Mouse (Mus musculus) T-cell, adult 66 days (primary cell): ENCODE data around the gene Dixdc1. TPM values are rescaled to one million over a fixed set of nuclear protein-coding genes. Genes with fewer than 3 reads are reported as not detected.

Experiments used
- total RNA-seq, 2 experiments: library from RNA; stranded (reverse); gene quantifications; 3 replicates in 1 of 2; 4 replicates in 1 of 2; pipeline ENCODE4 v1.2.4; 2023

Gene Dixdc1
- total RNA-seq: not detected

DNA sequence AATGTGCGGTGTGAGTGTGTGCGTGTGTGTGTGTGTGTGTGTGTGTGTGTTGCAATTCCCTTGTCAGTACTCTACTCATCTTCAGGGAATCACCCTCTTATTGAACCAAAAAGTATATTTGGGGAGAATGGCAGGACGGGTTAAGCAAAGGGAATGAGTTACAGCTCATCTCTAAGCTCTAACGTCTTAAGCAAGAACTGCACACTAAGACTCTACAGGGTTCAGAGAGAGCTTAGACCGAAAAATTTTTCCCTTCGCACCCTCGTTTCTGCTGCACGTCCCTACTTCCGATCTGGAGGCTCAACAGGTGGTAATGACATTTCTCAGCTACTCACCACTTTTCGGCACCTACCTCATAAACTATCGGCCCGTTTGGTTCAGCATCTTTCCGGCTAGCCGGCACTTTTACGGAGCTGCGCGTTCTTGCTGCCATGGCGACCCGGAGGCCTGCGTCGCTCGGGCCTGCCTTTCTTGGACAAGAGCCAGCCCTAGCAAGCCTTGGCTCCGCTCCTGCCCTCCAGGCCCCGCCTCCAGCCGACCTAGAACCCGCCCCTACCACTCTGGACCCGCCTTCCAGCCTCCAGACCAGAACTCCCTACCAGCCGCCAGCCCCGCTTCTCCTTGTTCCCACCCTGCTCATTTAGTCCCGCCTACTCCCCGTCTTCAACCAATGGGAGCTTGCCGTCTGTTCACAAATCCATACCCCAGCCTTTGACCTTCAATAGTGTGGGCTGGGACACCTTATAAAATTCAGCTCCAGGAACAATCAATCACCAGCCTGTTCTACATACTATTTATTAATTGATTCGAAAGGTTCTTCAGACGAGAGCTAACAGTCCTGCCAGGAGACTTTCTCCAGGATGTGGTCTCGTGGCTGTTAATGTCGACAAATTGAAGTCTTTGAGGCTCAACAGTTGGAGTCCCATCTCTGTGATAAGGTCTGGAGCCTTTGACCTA lies at the start of gene Dixdc1:
Gene Dixdc1 (minus strand): TSS at position 604 of the 957 bp plus-strand sequence.

DNA sequence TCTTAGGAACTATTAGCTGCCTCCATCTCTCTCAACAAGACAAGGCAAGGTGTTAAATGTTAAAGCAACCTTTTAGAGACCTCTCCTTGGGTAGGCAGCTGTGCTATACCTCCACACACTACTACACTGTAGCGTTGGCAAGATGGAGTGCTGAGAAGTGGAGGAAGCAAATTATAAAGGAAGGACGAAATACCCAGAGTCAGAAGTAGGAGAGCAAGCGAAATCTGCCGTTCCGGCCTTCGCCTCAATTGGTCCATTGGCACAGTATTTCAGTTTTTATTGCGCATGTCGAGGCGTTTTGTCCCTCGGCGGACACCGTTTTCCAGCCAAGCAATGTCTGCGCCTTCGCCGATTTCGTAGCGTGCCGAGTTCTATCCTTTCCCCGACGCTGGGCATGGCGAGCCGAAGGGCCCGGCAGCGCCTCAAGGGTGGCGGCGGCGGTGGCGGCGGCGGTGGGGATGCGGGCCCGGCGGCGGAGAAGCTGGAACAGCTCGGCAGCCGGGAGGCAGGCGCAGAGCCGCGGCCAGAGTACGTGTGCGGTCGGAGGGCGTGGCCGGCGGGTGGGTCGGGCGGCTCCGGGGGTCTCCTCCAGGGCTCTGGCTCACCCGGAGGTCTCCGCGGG lies 35.8 kb upstream of the Dixdc1 start, which contains the start of the genes Alg9 and 1110032A03Rik:
Gene Alg9 (plus strand): TSS at position 29 of the 622 bp plus-strand sequence.
Gene 1110032A03Rik (minus strand): TSS at position 530 of the 622 bp plus-strand sequence.

GRCm38 (mm10) chr9:50768107-50769002 lies 29.0 kb upstream of the Dixdc1 start, which contains the start of gene Fdxacb1:
Gene Fdxacb1 (plus strand): TSS chr9:50768236.

GRCm38 (mm10) chr9:50752054-50752602 lies 12.8 kb upstream of the Dixdc1 start, which contains the start of gene Hspb2:
Gene Hspb2 (minus strand): TSS chr9:50752354.

DNA sequence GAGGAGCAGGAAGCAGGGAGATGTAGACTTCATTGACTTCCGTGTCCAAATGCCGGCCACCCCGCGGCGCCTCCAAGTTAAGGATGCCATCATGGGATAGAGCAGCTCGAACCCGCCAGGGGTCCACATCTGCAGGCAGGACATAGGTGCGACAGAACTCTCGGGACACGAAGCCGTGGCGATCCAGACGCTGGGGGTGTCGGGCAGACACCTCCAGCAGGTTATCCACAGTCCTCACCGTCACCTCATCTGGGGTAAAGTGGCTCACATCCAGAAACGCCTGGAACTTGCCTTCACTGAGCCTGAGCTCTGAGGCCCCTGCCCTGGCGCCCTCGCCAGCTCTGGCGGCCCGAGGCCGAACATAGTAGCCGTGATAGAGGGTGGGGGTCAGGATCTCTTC lies 12.0 kb upstream of the Dixdc1 start, which contains the start of gene Cryab:
Gene Cryab (plus strand): TSS at position 3 of the 400 bp plus-strand sequence.

DNA sequence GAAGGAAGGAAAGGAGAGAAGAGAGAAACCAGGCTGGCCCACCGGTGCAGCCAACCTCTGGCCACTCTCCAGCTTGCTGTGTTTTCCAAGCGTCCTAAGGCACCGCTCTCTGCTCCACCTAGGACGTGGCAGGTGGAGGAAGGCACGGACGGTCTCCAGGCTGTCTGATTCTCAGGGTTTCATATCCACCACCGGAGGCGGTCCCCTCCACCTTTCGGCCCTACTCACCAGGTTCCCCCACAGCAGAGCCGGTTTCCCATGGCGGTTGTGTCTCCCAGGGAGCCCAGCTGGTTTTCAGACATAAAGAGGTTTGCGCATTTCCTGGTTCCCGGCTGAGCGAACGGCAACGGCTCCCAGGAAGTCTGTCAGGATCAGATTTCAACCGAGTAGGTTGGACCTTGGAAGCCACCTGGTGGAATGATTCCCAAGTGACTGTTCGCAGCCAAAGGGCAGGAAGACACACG lies 6.9 kb upstream of the Dixdc1 start, which contains the start of gene 2310030G06Rik:
Gene 2310030G06Rik (minus strand): TSS at position 323 of the 464 bp plus-strand sequence.

DNA sequence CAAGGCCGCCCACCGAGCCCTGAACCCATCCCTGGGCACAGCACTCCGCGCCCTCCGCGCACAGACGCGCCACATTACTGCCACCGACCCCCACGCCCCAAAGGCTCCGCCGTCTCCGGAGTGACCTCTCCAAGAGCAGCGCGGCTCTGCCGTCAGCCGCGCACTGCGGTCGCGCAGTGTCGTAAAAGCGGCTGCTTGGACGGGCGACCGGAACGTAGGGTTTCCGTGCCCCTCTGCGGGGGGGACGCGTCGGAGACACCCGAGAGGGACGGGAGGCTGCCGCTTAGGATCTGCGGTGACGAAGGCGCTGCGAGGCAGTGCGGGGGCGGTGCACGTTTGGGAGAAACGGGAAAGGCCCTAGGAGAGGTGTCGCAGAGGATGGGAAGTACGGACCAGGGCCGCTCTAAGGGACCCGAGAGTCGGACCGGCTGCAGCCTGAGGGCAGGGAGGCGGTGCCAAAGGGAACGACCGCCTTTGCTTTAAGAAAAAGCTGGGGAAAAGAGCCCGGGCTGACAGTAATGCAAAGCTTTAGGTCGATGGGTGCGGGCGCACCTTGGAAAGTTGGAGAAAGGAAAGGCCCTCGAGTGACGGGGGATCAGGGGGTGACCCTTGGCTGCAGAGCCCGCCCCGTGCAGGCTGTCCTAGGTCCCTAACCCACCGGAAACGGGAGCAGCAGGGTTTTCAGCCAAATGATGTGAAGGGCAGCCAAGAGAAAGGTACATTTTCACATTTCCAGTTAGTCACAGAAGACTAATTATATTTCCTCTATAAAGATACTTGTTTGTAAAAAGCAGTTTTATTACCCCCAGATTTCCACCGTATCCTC lies 79.7 kb downstream of the Dixdc1 start, which contains the start of gene Dlat:
Gene Dlat (minus strand): TSS at position 389 of the 826 bp plus-strand sequence.

GRCm38 (mm10) chr9:50616766-50617603 lies 122.3 kb downstream of the Dixdc1 start, which contains the start of the genes Pih1d2 and Nkapd1:
Gene Pih1d2 (plus strand): TSS chr9:50617321.
Gene Nkapd1 (minus strand): TSS chr9:50617464.

Other genes starting within 250 kb of the Dixdc1 start
- not detected for gene Plet1, start 245.0 kb downstream of the Dixdc1 start, total RNA-seq
- 10 to 100 TPM; 44.3 to 47.3 TPM for gene Pts, start 210.8 kb downstream of the Dixdc1 start, total RNA-seq
- gene Il18, start 184.7 kb downstream of the Dixdc1 start, total RNA-seq: 1 to 10 TPM; 1.8 to 2.5 TPM
- not detected for gene Bco2, start 184.3 kb downstream of the Dixdc1 start, total RNA-seq
- gene Tex12, start 178.2 kb downstream of the Dixdc1 start, total RNA-seq: not detected
- 10 to 100 TPM; 58.0 to 63.2 TPM for gene Sdhd, start 135.7 kb downstream of the Dixdc1 start, total RNA-seq
- 10 to 100 TPM; 37.2 to 49.8 TPM for gene Timm8b, start 135.6 kb downstream of the Dixdc1 start, total RNA-seq
- gene Pih1d2, start 122.2 kb downstream of the Dixdc1 start, total RNA-seq: 1 to 10 TPM in 1 of 2 experiments, not detected in 1; 1.2 TPM
- 10 to 100 TPM; 35.8 to 41.2 TPM for gene Nkapd1, start 122.1 kb downstream of the Dixdc1 start, total RNA-seq
- gene Dlat, start 79.7 kb downstream of the Dixdc1 start, total RNA-seq: 10 to 100 TPM; 25.8 to 43.8 TPM
- not detected for gene 2310030G06Rik, start 7.0 kb upstream of the Dixdc1 start, total RNA-seq
- gene Cryab, start 11.8 kb upstream of the Dixdc1 start, total RNA-seq: 1 to 10 TPM in 1 of 2 experiments, not detected in 1; 1.1 TPM
- gene Hspb2, start 12.8 kb upstream of the Dixdc1 start, total RNA-seq: not detected
- 10 to 100 TPM in 1 of 2 experiments, 1 to 10 TPM in 1; 6.1 to 11.2 TPM for gene Fdxacb1, start 28.7 kb upstream of the Dixdc1 start, total RNA-seq
- gene Alg9, start 35.5 kb upstream of the Dixdc1 start, total RNA-seq: 10 to 100 TPM; 17.8 to 21.1 TPM
- 10 to 100 TPM; 11.5 to 11.6 TPM for gene 1110032A03Rik, start 36.0 kb upstream of the Dixdc1 start, total RNA-seq
- gene Ppp2r1b, start 105.8 kb upstream of the Dixdc1 start, total RNA-seq: 10 to 100 TPM; 63.5 to 64.8 TPM